Mouse (Mus musculus) stomach, embryonic 14.5 days (tissue): Measurements from ENCODE around the gene Cbln1. TPM values are rescaled to one million over a fixed set of nuclear protein-coding genes. Genes with fewer than 3 reads are reported as not detected.

ENCODE experiments used
- ATAC-seq: fragments of 200-750 bp; cut with Nextera tagmentation; 2 replicates; pipeline ENCODE4 v1.8.0; 2017; ENCODE audit warnings: low read depth, moderate TSS enrichment; ENCODE audit not compliant: insufficient number of reproducible peaks, insufficient read depth, low FRiP score
- H3K27ac ChIP-seq: fragments of 300-500 bp; sonication (generic); 2 replicates; pipeline ENCODE4 v1.5.1; 2014; ENCODE audit warnings: mild to moderate bottlenecking, low read length, moderate library complexity, mixed read lengths
- H3K27me3 ChIP-seq: fragments of 300-500 bp; sonication (generic); 2 replicates; pipeline ENCODE4 v1.6.1; 2014; ENCODE audit warnings: low read length, control low read depth, mixed read lengths; ENCODE audit not compliant: control insufficient read depth, insufficient read depth
- H3K36me3 ChIP-seq: fragments of 300-500 bp; sonication (generic); 2 replicates; pipeline ENCODE4 v1.6.1; 2014; ENCODE audit warnings: mild to moderate bottlenecking, control low read depth, low read length, moderate library complexity, mixed read lengths; ENCODE audit not compliant: control insufficient read depth, insufficient read depth
- H3K4me1 ChIP-seq: fragments of 300-500 bp; sonication (generic); 2 replicates; pipeline ENCODE4 v1.6.1; 2014; ENCODE audit warnings: low read length, control low read depth, mixed read lengths; ENCODE audit not compliant: control insufficient read depth, insufficient read depth
- H3K4me2 ChIP-seq: fragments of 300-500 bp; sonication (generic); replicated peaks from 2 replicates; pipeline ENCODE4 v1.6.1; 2014; ENCODE audit warnings: low read depth, low read length, control low read depth
- H3K4me3 ChIP-seq: fragments of 300-500 bp; sonication (generic); 2 replicates; pipeline ENCODE4 v1.5.1; 2014; ENCODE audit warnings: low read depth, low read length, control low read depth
- H3K9ac ChIP-seq: fragments of 300-500 bp; sonication (generic); replicated peaks from 2 replicates; pipeline ENCODE4 v1.6.1; 2014; ENCODE audit warnings: low read depth, mild to moderate bottlenecking, control low read depth, low read length, moderate library complexity, mixed read lengths
- H3K9me3 ChIP-seq: fragments of 300-500 bp; sonication (generic); 2 replicates; pipeline ENCODE4 v1.6.1; 2016; ENCODE audit warnings: low read depth, low read length, control low read depth; ENCODE audit not compliant: control insufficient read depth
- WGBS: fragments of 180-500 bp; shearing (Covaris S2); extraction: QIAGEN DNeasy Blood & Tissue Kit; methylation state at CpG from one replicate; pipeline ENCODE4 v1.1.7; 2014; 5-methylcytosine and 5-hydroxymethylcytosine counted together
- polyA plus RNA-seq: library from polyadenylated mRNA; unstranded; fragments of >200 nt; fragmentation: Nextera tagmentation; extraction: Ambion mirVana; gene quantifications from 2 replicates; pipeline ENCODE4 v1.2.1, GENCODE M21; 2014

Gene Cbln1
- polyA plus RNA-seq, 1 experiment from 2014 or later = 0.26 TPM

GRCm38 (mm10) chr8:87467906-87468305 is 4.5 kb downstream of the Cbln1 start:
- no peak overlapping the region for H3K27ac ChIP-seq
- no peaks in the 10 kb centered on the region for H3K9me3 ChIP-seq
- no peak overlapping the region for H3K4me2 ChIP-seq
- 25% methylated on average over 3 of the region's 3 CpGs for WGBS
- ATAC-seq = no peak
- peaks cover 44% of the 10 kb centered on the region for H3K27me3 ChIP-seq
- H3K4me1 ChIP-seq = peaks cover 13% of the 10 kb centered on the region; the same call in 1 of the 2 replicates
- no peak overlapping the region for H3K9ac ChIP-seq
- no peak overlapping the region for H3K4me3 ChIP-seq
- no peaks in the 10 kb centered on the region for H3K36me3 ChIP-seq

- 71% methylated on average over 1 of the region's 1 CpGs for WGBS
- Histone ChIP-seq H3K4me3 (no peak overlapping the region), H3K27me3 (peaks cover 39% of the 10 kb centered on the region)
These were observed 5.3 kb downstream of the Cbln1 start for GRCm38 (mm10) chr8:87466936-87467602.

GRCm38 (mm10) chr8:87466335-87466734 is 6.1 kb downstream of the Cbln1 start:
- WGBS = 61% methylated on average over 6 of the region's 6 CpGs
- ATAC-seq = no peak
- Histone ChIP-seq H3K4me1 (0 out of 2 replicates have a peak, but pooled peaks cover 5% of the 10 kb centered on the region), H3K4me3 (no peak overlapping the region), H3K4me2 (no peak overlapping the region), H3K27ac (no peak overlapping the region), H3K36me3 (no peaks in the 10 kb centered on the region), H3K9ac (no peak overlapping the region), H3K9me3 (no peaks in the 10 kb centered on the region), H3K27me3 (peaks cover 33% of the 10 kb centered on the region)

More at GRCm38 (mm10) chr8:87466936-87467602, 5.3 kb downstream of the Cbln1 start:
- Histone ChIP-seq H3K27ac (no peak overlapping the region), H3K9ac (no peak overlapping the region), H3K4me1 (peaks cover 9% of the 10 kb centered on the region; the same call in 1 of the 2 replicates), H3K36me3 (no peaks in the 10 kb centered on the region), H3K9me3 (no peaks in the 10 kb centered on the region), H3K4me2 (no peak overlapping the region)
- no peak for ATAC-seq

GRCm38 (mm10) chr8:87464446-87464845 is 8.0 kb downstream of the Cbln1 start:
- ATAC-seq = no peak
- no peaks in the 10 kb centered on the region for H3K9me3 ChIP-seq
- H3K4me3 ChIP-seq = no peak overlapping the region
- peaks cover 17% of the 10 kb centered on the region for H3K27me3 ChIP-seq
- no peaks in the 10 kb centered on the region for H3K4me1 ChIP-seq
- no peak overlapping the region for H3K4me2 ChIP-seq
- H3K9ac ChIP-seq = no peak overlapping the region
- H3K36me3 ChIP-seq = no peaks in the 10 kb centered on the region
- WGBS = 66% methylated on average over 3 of the region's 3 CpGs
- H3K27ac ChIP-seq = no peak overlapping the region

- Histone ChIP-seq H3K36me3 (no peaks in the 10 kb centered on the region), H3K4me1 (no peaks in the 10 kb centered on the region), H3K4me2 (no peak overlapping the region), H3K27me3 (no peaks in the 10 kb centered on the region), H3K27ac (no peak overlapping the region), H3K9me3 (no peaks in the 10 kb centered on the region), H3K9ac (no peak overlapping the region), H3K4me3 (no peak overlapping the region)
- no peak for ATAC-seq
- 31% methylated on average over 5 of the region's 5 CpGs for WGBS
These were observed 10.6 kb downstream of the Cbln1 start for GRCm38 (mm10) chr8:87461801-87462200.

GRCm38 (mm10) chr8:87456949-87457348 is 15.5 kb downstream of the Cbln1 start:
- H3K9me3 ChIP-seq = no peaks in the 10 kb centered on the region
- no peaks in the 10 kb centered on the region for H3K27me3 ChIP-seq
- ATAC-seq = no peak
- no peaks in the 10 kb centered on the region for H3K36me3 ChIP-seq
- no peak overlapping the region for H3K4me2 ChIP-seq
- H3K4me3 ChIP-seq = no peak overlapping the region
- H3K4me1 ChIP-seq = no peaks in the 10 kb centered on the region
- H3K9ac ChIP-seq = no peak overlapping the region
- 74% methylated on average over 4 of the region's 4 CpGs for WGBS
- no peak overlapping the region for H3K27ac ChIP-seq

- Histone ChIP-seq H3K36me3 (no peaks in the 10 kb centered on the region), H3K27ac (no peak overlapping the region), H3K9me3 (no peaks in the 10 kb centered on the region), H3K9ac (no peak overlapping the region), H3K27me3 (no peaks in the 10 kb centered on the region), H3K4me2 (no peak overlapping the region), H3K4me3 (no peak overlapping the region), H3K4me1 (no peaks in the 10 kb centered on the region)
- ATAC-seq = no peak
- WGBS = 88% methylated on average over 4 of the region's 4 CpGs
These were observed 19.6 kb downstream of the Cbln1 start for GRCm38 (mm10) chr8:87452815-87453214.

- Histone ChIP-seq H3K36me3 (no peaks in the 10 kb centered on the region), H3K27ac (no peak overlapping the region), H3K9ac (no peak overlapping the region), H3K4me3 (no peak overlapping the region), H3K27me3 (no peaks in the 10 kb centered on the region), H3K4me2 (no peak overlapping the region), H3K9me3 (no peaks in the 10 kb centered on the region), H3K4me1 (no peaks in the 10 kb centered on the region)
- WGBS = 90% methylated on average over 2 of the region's 2 CpGs
- ATAC-seq = no peak
These were observed 20.7 kb downstream of the Cbln1 start for GRCm38 (mm10) chr8:87451737-87452136.

GRCm38 (mm10) chr8:87434592-87434991 is 37.8 kb downstream of the Cbln1 start:
- H3K4me1 ChIP-seq = no peaks in the 10 kb centered on the region
- no peaks in the 10 kb centered on the region for H3K9me3 ChIP-seq
- no peak overlapping the region for H3K9ac ChIP-seq
- H3K4me2 ChIP-seq = no peak overlapping the region
- ATAC-seq = no peak
- H3K4me3 ChIP-seq = no peak overlapping the region
- WGBS = 68% methylated on average over 3 of the region's 3 CpGs
- H3K27me3 ChIP-seq = no peaks in the 10 kb centered on the region
- H3K36me3 ChIP-seq = no peaks in the 10 kb centered on the region
- no peak overlapping the region for H3K27ac ChIP-seq
